ENCODE assay signal across 28 mouse cellular contexts in genomic region chr4:127328378-127328777, GRCm38 (mm10). TPM values are rescaled to one million over a fixed set of nuclear protein-coding genes. Genes with fewer than 3 reads are reported as not detected.
DNase-seq lines count a peak whose midpoint lies in the region; TF ChIP-seq lines count a peak whose summit lies in the region.
"Had no signal": no experiment of that assay in that cellular context is flagged by ENCODE, and none has a peak within 500 bp of the region (broad histone marks: within the 10 kb centered on the region; RNA-seq: fewer than 3 reads in every experiment).

No protein-coding gene starts in this region.

- peaks cover 15% of the 10 kb centered on the region for H3K36me3 ChIP-seq in ES-Bruce4 (ENCODE audit: control insufficient read depth, insufficient read depth, low read length, poor library complexity, severe bottlenecking)
- H3K36me3 ChIP-seq: heart, embryonic 12.5 days; heart, embryonic 15.5 days; hindbrain, embryonic 10.5 days; hindbrain, embryonic 13.5 days; intestine, embryonic 15.5 days had no signal

- TF ChIP-seq EP300 in ES-Bruce4 (IDR thresholded peaks at IDR 0.05; ENCODE audit: insufficient read depth, low read depth, low read length): no peak

- H3K4me3 ChIP-seq in ES-Bruce4 (ENCODE audit: low read depth, low read length): peak overlapping the region; percentile 81
- H3K4me3 ChIP-seq: gastrocnemius, adult 2 months; heart, embryonic 12.5 days; heart, embryonic 15.5 days; hindbrain, embryonic 10.5 days; hindbrain, embryonic 13.5 days; intestine, embryonic 15.5 days had no signal

- H3K27me3 ChIP-seq in ES-Bruce4 (ENCODE audit: control insufficient read depth, insufficient read depth, low read length, poor library complexity, severe bottlenecking): no peaks in the 10 kb centered on the region

- no peak for TF ChIP-seq CTCF in ES-Bruce4 (IDR thresholded peaks at IDR 0.05; ENCODE audit: low read depth, low read length)

- TF ChIP-seq POLR2A in ES-Bruce4 (IDR thresholded peaks at IDR 0.05; ENCODE audit: insufficient read depth, low read length): no peak

- peak overlapping the region; percentile 64 for H3K9ac ChIP-seq in ES-Bruce4 (ENCODE audit: low read depth, poor library complexity, severe bottlenecking)
- H3K9ac ChIP-seq: forebrain, postnatal 0 days; heart, embryonic 12.5 days; heart, embryonic 15.5 days; hindbrain, embryonic 13.5 days; intestine, embryonic 15.5 days had no signal

- H3K27ac ChIP-seq in ES-Bruce4 (ENCODE audit: insufficient read depth, low read length): peak overlapping the region; percentile 89
- H3K27ac ChIP-seq: gastrocnemius, adult 2 months; heart, embryonic 15.5 days; hindbrain, embryonic 10.5 days; hindbrain, embryonic 13.5 days; intestine, embryonic 15.5 days had no signal

- H3K4me1 ChIP-seq in ES-Bruce4 (ENCODE audit: control insufficient read depth, insufficient read depth, low read length): peaks cover 5% of the 10 kb centered on the region

- DNase-seq in 416B (ENCODE audit: low read depth) (peak; percentile 39), ZHBTc4 (ENCODE audit: low read depth, low spot score) (peak; percentile 50)
- DNase-seq in cerebellum, adult 18-20 months: no peak
- no peak for DNase-seq in cerebellum, adult 11-12 months
- DNase-seq in urinary bladder, postnatal 14 days (ENCODE audit: low spot score): no peak
- DNase-seq: adrenal gland, postnatal 10 days; adrenal gland, postnatal 36 days; B cell, adult 2 months; cerebellum, adult 9-10 months; cerebellum, postnatal 14 days; forebrain, postnatal 0 days; gastrocnemius, adult 2 months; gastrocnemius, postnatal 25 days; heart, adult 18-20 months; heart, postnatal 10 days; heart, postnatal 36 days; kidney, adult 11 months had no signal

- H3K9me3 ChIP-seq in ES-Bruce4 (replicated peaks; ENCODE audit: control insufficient read depth, insufficient read depth, low read length, poor library complexity, severe bottlenecking): no peaks in the 10 kb centered on the region
- H3K9me3 ChIP-seq: heart, embryonic 12.5 days; heart, embryonic 15.5 days; hindbrain, embryonic 10.5 days; hindbrain, embryonic 13.5 days; intestine, embryonic 15.5 days had no signal

RNA-seq across cellular contexts. Expression of gene Gjb3, which starts 2.3 kb away (rescaled TPM):
- polyA plus RNA-seq in ES-Bruce4 (2011; ENCODE audit: insufficient read depth, insufficient read length, low read depth, missing spikeins): 57.2 and 66.7 TPM in 2 replicates
- polyA plus RNA-seq: forebrain, embryonic 14.5 days; heart, embryonic 12.5 days had no signal

RNA-seq across cellular contexts. Expression of gene Gja4, which starts 14.5 kb away (rescaled TPM):
- 1.4 TPM in 2 replicates for polyA plus RNA-seq in ES-Bruce4 (2011; ENCODE audit: insufficient read depth, insufficient read length, low read depth, missing spikeins)
- polyA plus RNA-seq: CD4-positive, CD25-positive, alpha-beta regulatory T cell, adult 4 months had no signal

RNA-seq across cellular contexts. Expression of gene Gjb4, which starts 25.5 kb away (rescaled TPM):
- 2.1 and 2.6 TPM in 2 replicates for polyA plus RNA-seq in ES-Bruce4 (2011; ENCODE audit: insufficient read depth, insufficient read length, low read depth, missing spikeins)
- polyA plus RNA-seq: CD4-positive, CD25-positive, alpha-beta regulatory T cell, adult 4 months; forebrain, embryonic 11.5 days; forebrain, embryonic 14.5 days; forebrain, postnatal 0 days; frontal cortex, adult 2 months; heart, embryonic 12.5 days; heart, embryonic 15.5 days; hindbrain, embryonic 13.5 days; hindbrain, embryonic 16.5 days had no signal

RNA-seq across cellular contexts. Expression of gene Gjb5, which starts 29.6 kb away (rescaled TPM):
- polyA plus RNA-seq in ES-Bruce4 (2011; ENCODE audit: insufficient read depth, insufficient read length, low read depth, missing spikeins): 15.9 and 16.5 TPM in 2 replicates
- polyA plus RNA-seq: CD4-positive, CD25-positive, alpha-beta regulatory T cell, adult 4 months had no signal

Comparison
In these comparisons a context has a peak if more than half of its experiments do, and no peak if none do; other contexts are left out.
1. DNase-seq: peak in 416B (single experiment) and ZHBTc4 (single experiment); none in cerebellum, adult 18-20 months (0 of 2), cerebellum, adult 11-12 months (single experiment) and urinary bladder, postnatal 14 days (single experiment).